Mouse (Mus musculus): ENCODE results near the gene Kcnab3. TPM values are rescaled to one million over a fixed set of nuclear protein-coding genes. Genes with fewer than 3 reads are reported as not detected.

The Kcnab3 gene
- total RNA-seq, 1 experiment from 2014 or later, result 6.9 TPM

DNA sequence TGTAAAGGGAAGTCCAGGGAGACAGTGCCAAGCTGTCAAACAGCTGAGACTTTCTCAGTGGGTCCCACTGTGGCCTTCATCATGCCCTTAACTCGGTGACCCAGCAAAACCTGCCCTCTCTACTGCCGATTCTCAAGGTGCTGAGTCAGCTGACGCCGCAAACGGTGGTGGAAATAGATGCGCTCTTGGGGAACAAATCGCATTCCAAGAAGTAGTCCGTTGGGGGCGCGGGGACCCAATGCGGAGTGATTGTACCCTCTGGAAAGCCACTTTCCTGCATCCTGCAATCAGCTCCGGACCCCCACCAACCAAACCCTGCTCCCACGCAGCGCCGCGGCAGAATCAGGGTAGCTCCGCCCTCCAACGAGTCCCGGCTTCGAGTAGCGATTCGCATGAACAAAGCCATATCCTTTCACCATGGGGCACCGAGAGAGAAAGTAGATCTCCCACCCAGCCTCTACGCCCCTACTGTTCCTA lies 5.9 kb downstream of the Kcnab3 start:
- peak; percentile 90 for DNase-seq

- DNase-seq, result no peak
Observed at GRCm38 (mm10) chr11:69332713-69333253, 6.7 kb downstream of the Kcnab3 start.

DNA sequence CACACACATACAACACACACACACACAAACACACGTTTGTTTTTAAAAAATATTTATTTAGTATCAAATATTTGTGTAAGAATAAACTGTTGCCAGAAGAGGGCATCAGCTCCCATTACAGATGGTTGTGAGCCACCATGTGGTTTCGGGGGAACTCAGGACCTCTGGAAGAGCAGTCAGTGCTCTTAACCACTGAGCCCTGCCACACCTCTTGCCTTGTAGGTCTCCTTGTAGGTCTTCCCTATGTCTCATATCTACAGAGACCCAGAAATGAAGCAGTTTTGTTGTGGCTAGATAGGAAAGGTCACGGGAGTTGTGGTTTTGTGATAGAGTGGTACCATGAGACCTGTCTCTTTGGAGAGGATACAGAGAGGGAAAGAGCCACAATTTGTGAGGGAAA lies 7.9 kb downstream of the Kcnab3 start:
- DNase-seq, result no peak

- no peak for DNase-seq
Observed at GRCm38 (mm10) chr11:69334796-69335195, 8.7 kb downstream of the Kcnab3 start.

DNA sequence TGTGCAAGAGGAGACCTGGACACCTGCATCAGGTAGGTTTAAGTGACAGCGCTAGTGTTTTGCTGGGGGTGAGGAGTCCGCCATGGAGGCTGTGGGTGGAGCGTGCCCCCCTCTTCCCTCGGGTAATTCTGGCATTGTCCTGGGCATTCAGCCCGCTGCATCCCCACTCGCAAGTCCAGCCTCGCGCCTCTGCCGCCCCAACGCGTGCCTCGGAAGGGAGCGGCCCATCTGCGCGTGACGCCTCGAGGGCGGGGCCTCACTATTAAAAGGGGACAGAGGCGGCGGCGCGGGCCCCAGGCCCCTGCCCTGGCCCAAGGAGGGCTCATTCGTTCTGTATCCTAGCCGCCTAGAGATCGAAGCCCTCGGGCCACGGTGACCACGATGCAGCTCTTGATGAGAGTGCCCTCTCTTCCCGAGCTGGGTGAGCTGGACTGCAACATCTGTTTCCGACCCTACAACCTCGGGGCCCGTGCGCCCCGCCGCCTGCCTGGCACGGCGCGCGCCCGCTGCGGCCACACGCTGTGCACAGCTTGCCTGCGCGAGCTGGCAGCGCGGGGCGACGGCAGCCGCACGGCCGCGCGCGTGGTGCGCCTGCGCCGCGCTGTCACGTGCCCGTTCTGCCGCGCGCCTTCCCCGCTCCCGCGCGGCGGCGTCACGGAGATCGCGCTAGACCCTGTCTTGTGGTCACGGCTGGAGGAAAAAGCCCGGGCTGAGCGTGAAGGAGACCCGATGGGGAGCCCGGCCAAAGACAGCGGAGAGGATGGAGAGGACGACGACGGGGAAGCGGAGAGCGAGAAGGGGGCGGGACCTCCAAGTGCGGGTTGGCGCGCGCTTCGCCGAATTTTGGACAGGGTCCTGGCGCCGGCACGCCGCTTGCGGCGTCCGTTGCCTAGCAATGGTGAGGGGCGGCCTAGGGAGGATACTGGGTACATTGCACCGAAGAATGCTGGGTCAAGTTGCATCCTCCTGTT lies 14.4 kb downstream of the Kcnab3 start, which contains the start of gene Rnf227:
Gene Rnf227, plus strand, starts transcription at position 301 of the 971 bp plus-strand sequence.
- peak; percentile 75 for DNase-seq

- DNase-seq, result no peak
Observed at GRCm38 (mm10) chr11:69346441-69346840, 20.4 kb downstream of the Kcnab3 start.

GRCm38 (mm10) chr11:69356544-69356943 lies 30.5 kb downstream of the Kcnab3 start:
- no peak for DNase-seq

GRCm38 (mm10) chr11:69357690-69358089 lies 31.6 kb downstream of the Kcnab3 start:
- no peak for DNase-seq

GRCm38 (mm10) chr11:69362021-69362420 lies 36.0 kb downstream of the Kcnab3 start:
- DNase-seq, result no peak

DNA sequence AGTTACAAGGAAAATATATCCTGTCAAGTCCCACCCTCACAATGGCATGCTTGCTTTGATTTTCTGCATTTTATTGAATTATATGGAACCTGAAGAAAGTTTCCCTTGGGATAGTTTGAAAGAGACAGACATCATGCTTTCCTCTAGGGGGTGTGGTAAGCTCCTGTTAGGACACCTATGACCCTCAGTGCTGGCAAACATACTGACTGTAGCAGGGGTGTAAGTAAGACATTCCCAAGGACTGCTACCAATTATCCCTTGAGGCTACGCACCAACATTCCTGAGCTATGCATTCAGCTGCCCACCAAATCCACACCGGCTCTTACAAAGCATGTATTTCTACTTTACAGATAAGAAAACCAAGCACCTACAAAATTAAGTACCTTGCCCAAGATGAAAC lies 36.4 kb downstream of the Kcnab3 start:
- no peak for DNase-seq

DNA sequence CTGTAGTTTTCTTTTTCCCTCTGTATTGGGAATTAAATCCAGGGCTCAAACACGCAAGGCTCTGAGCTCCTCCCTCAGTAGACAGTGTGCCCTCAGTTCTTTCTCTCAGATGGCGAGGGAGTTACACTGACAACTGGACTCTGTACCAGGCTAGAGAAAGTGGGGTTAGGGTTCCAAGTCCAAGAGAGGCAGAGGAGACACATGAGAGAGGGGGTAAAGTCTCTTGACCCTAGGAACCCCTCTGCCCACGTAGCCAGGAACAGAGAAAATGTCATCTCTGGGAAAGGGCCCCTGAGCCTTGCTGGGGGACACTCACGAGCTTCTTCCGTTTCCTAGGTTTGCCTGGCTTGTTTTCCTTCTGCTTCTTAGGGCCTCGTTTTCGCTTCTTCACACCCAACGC lies 38.3 kb downstream of the Kcnab3 start:
- DNase-seq, result no peak

DNA sequence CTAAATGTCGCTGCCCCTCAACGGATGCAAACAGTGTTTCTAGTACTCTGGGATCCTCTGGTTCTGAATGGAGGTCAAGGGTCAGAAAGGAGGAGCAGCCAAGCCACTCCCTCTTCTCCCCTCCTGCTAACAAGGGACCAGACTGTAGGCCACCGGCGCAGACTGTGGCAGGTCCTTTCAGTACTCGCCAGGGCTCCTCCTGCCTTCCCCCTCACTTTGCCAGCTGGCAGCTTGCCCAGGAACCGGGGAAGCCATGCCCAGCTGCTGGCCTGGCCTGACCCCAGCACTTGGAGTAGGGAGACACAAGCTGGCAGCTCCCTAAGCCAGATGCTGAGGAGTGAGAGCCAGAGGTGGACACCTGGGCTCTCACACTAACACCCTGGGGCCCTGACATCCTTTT lies 38.9 kb downstream of the Kcnab3 start:
- peak; percentile 99 for DNase-seq

DNA sequence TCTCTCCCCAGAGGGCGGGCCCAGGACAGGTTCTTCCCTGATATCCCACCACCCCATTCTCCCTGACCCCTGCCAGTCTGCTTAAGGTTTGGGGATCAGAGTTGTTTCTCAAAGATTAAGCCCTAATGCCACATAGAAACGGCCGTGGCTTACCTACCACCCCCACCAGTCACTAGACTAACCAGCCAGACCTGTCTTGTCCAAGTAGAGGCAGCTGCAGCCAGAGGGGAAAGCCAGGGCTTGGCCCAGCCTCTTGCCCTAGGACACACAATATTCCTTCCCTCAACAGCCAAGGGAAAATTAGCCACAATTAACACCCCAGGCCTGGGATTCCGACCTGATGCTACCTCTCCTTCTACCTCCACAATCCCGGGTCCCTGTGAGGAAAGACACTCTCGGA lies 39.7 kb downstream of the Kcnab3 start:
- no peak for DNase-seq

DNA sequence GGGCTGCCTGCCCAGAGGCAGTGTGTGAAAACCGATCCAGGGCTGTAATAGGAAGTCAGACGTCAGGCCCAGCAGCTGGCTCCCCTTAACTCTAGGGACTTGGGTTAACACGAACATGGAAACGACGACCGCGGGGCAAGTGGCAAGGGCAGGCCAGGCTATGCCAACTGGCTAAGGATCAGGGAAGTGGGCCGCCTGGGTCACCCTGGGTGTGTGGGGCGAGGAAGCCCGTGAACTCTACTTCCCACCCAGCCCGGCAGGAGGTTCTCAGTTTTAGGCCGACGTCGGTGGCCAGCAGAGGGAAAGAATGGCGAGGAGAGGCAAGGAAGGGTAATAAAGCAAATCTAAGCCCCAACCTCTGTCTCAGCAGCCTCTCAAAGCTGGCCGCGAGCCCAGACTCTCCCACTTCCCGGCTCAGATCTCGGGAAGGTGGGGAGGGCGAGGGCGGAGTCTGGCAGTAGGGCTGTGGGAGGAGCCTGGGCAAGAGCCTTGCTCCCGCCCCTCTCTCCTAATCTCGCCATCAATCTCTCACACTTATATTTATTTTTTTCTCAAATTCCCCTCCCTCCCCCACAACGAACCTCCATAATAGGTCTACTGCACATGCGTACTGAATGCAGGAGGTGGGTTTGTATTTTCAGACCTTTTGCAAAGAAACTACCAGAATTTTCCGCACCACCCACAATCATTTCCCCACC lies 40.2 kb downstream of the Kcnab3 start:
- peak; percentile 98 for DNase-seq

DNA sequence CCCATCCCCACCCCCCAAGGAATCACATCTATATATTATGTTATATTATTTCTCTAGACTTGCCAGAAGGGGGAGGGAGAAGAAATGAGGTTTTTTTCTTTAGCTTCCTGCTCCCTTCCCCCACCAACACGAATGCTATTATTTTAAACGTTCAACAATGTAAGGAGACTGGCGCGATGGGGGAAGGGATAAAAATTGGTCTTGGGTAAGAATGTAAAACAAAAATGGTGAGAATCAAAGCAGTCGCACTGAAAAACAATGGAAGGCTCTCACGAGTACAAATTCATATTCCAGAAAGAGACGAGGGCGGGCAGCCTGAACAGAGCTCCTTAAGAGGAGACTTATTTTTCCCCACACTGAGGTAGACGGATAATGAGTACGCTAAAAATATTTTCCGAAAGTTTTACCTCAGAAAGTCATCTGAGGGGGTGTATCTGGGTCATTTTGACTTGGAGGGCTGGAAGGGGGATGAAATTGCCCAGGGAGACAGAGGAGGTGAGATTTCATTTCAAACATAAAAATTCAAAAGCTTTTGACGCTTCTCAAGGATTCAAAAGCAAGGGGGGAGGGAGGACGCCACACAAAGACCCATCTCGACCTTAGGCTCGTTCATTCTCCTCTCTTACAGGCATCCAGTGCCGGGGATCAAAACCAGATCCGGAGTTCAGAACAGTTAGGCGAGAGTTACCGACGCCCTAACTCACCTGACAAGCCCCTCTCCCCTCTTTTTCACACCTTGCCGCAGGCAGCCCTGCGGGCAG lies 41.0 kb downstream of the Kcnab3 start:
- peak; percentile 47 for DNase-seq

DNA sequence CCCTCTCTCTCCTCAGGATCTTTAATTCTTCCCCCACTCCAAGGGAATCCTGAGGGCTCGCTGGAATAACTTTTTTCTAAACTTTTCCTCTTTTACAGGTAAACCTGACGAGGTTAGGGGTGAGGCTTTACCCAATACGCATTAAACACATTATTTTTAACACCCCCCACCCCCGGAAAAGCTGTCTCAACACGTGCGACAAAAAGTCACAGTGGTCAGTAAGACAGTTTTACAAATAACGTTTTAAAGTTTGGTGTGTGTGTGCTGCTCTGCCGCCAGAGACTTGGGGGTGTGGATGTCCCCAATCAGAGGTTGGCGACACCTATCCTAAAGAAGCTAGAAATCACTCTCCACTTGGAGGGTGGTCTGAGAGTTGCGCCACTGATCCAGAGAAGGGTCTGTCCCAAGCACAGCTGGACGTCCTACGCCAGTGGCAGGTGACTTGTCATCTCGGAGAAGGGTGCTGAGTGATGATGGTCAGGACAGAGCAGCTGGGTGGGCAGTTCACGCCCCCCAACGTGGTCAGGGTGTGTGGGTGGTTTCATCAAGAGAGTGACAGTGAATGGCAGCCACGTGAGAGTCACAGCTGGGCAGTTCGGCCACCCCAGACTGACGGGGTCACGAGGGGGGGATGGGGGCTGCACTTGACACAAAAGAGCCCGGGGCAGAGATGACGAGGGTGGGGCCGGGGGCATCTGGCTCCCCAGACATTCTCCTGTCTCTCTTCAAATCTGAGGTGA lies 41.7 kb downstream of the Kcnab3 start:
- no peak for DNase-seq

DNA sequence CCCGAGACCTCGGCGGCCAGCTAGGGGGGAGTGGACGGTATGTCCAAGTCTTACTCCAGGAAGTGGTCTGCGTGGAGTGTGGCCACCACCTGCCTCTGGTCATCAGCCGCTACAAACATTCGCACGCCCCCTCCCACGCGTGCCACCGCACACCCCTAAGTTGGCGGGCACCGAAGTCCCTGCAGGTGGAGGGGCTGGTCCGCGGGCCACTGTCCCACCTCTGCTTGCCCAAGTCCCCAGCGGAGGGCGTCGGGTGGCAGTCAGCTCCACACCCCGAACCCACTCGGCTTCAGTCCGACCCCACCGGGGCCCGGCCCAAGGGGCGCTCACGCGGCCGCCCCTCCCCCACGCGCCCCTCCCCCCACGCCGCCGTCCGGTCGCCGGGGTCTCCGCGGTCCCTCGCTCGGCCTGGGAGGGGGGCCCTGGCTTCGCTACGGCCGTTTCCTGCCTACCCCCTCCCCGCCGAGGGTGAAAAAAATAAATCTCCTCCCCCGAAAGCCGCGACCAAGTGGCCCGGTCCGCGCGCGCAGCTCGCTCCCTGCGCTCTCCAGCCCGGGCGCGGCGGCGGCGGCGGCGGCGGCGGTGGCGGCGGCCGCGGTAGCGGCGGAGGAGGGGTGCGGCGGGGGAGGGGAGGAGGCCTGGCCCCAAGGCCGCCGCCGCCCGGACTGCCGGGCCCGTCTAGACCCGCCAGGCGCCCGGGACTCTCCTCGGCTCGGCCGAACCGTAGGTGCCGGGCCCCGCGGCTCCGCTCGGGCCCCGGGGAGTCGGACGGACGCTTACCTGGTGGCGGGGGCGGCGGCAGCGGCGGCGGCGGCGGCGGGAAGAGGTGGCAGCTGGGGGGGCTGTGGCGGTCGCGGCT lies 42.5 kb downstream of the Kcnab3 start:
- DNase-seq, result peak; percentile 75

DNA sequence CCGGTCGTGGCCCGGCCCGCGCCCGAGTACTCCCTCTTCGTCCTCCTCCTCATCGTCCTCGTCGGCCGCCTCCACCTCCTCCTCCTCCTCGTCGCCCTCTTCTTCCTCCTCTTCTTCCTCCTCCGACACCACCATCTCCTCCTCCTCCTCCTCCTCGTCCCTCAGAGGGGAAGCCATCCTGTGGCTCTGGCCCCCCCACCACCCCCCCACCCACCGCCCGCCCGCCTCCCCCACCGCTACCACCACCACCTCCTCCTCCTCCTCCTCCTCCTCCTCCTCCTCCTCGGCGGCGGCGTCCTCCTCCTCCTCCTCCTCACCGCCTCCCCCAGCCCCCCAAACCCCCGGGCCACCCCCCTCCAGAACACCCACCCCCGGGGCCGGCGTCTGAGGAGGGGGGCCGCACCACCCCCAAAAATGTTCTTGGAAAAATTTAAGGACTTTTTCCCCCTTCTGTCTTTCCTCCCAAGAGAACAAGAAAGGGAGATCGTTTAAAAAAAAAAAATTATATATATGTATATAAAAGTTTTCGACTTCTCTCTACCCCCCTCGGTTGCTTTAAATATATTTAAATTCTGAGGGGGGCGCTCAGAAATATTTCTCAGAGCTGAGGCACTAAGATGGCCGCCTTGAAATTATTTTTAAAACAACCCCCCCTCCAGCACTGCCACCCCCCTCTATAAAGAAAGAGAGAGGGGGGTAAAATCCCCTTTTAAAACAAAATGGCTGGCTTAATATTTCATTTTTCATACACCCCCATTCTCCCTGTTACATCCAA lies 43.3 kb downstream of the Kcnab3 start, which contains the start of gene Chd3:
Gene Chd3, minus strand, starts transcription at position 192 of the 775 bp plus-strand sequence.
- no peak for DNase-seq
